In genomic region chr13:49559185-49559584, GRCm38 (mm10) we compare ENCODE assay signal across 8 mouse cellular contexts. TPM values are rescaled to one million over a fixed set of nuclear protein-coding genes. Genes with fewer than 3 reads are reported as not detected.
DNase-seq lines count a peak whose midpoint lies in the region; ATAC-seq lines count a peak whose summit lies in the region.

No protein-coding gene starts in this region.

- DNase-seq in cerebellum, postnatal 10 days = peak; percentile 52 to 60
- DNase-seq in cerebellum, adult 11 months = no peak
- peak; percentile 20 for DNase-seq in ovary, adult 18-20 months (ENCODE audit: low spot score)
- no peak for DNase-seq in ovary, postnatal 14 days (ENCODE audit: low spot score)
- peak; percentile 21 for DNase-seq in embryonic facial prominence, embryonic 11.5 days (ENCODE audit: low spot score)
- DNase-seq in neural tube, embryonic 10.5 days (ENCODE audit: extremely low spot score, low spot score) = no peak

- H3K36me3 ChIP-seq in embryonic facial prominence, embryonic 11.5 days (replicated peaks; ENCODE audit: control insufficient read depth, insufficient read depth, low read depth, low read length) = no peaks in the 10 kb centered on the region
- H3K36me3 ChIP-seq in liver, embryonic 12.5 days = no peaks in the 10 kb centered on the region

- H3K4me3 ChIP-seq in embryonic facial prominence, embryonic 11.5 days (ENCODE audit: low read depth, low read length) = no peak overlapping the region
- no peak overlapping the region for H3K4me3 ChIP-seq in liver, embryonic 12.5 days

- H3K27ac ChIP-seq in embryonic facial prominence, embryonic 11.5 days (replicated peaks; ENCODE audit: low read depth, low read length) = no peak overlapping the region
- no peak overlapping the region for H3K27ac ChIP-seq in liver, embryonic 12.5 days

- H3K4me2 ChIP-seq in embryonic facial prominence, embryonic 11.5 days (ENCODE audit: low read depth, low read length) = no peak overlapping the region
- no peak overlapping the region for H3K4me2 ChIP-seq in liver, embryonic 12.5 days

- H3K4me1 ChIP-seq in embryonic facial prominence, embryonic 11.5 days (ENCODE audit: control insufficient read depth, insufficient read depth, low read length) = no peaks in the 10 kb centered on the region
- H3K4me1 ChIP-seq in liver, embryonic 12.5 days = peaks cover 23% of the 10 kb centered on the region

- no peaks in the 10 kb centered on the region for H3K27me3 ChIP-seq in embryonic facial prominence, embryonic 11.5 days (ENCODE audit: control insufficient read depth, insufficient read depth, low read length)
- no peaks in the 10 kb centered on the region for H3K27me3 ChIP-seq in liver, embryonic 12.5 days (replicated peaks)

- no peak overlapping the region for H3K9ac ChIP-seq in embryonic facial prominence, embryonic 11.5 days (replicated peaks; ENCODE audit: low read length)
- no peak overlapping the region for H3K9ac ChIP-seq in liver, embryonic 12.5 days

- ATAC-seq in embryonic facial prominence, embryonic 11.5 days (replicated peaks; ENCODE audit: insufficient number of reproducible peaks, low FRiP score, low TSS enrichment, low read depth) = no peak
- peak; percentile 76; the same call in 1 of the 2 replicates for ATAC-seq in liver, embryonic 12.5 days
- no peak for ATAC-seq in granulocyte monocyte progenitor cell, adult 5-6 weeks (replicated peaks; ENCODE audit: poor library complexity, severe bottlenecking)

- H3K9me3 ChIP-seq in embryonic facial prominence, embryonic 11.5 days (replicated peaks; ENCODE audit: control insufficient read depth, low read length) = no peaks in the 10 kb centered on the region
- no peaks in the 10 kb centered on the region for H3K9me3 ChIP-seq in liver, embryonic 12.5 days (replicated peaks)

- WGBS in embryonic facial prominence, embryonic 11.5 days = 30% methylated on average over 2 of the region's 2 CpGs
- WGBS in liver, embryonic 12.5 days (ENCODE audit: insufficient replicate concordance) = 33% methylated on average over 2 of the region's 2 CpGs

RNA-seq across cellular contexts. Expression of gene Aspn, which starts 14.9 kb away (rescaled TPM):
- 0.46 and 0.82 TPM in 2 replicates for polyA plus RNA-seq in embryonic facial prominence, embryonic 11.5 days (2014; fragmentation: Nextera tagmentation; extraction: Ambion mirVana)
- 0.26 and 0.39 TPM in 2 replicates for polyA plus RNA-seq in liver, embryonic 12.5 days (2016; fragmentation: Nextera tagmentation; extraction: Ambion mirVana)
- total RNA-seq in granulocyte monocyte progenitor cell, adult 5-6 weeks (2014; fragmentation: Nextera tagmentation) = not detected in 2 replicates
- total RNA-seq in granulocyte monocyte progenitor cell, adult 5-6 weeks (2017) = not detected in 2 replicates

RNA-seq across cellular contexts. Expression of gene Omd, which starts 23.1 kb away (rescaled TPM):
- 0.73 and 0.86 TPM in 2 replicates for polyA plus RNA-seq in embryonic facial prominence, embryonic 11.5 days (2014; fragmentation: Nextera tagmentation; extraction: Ambion mirVana)
- 0.83 and 1.0 TPM in 2 replicates for polyA plus RNA-seq in liver, embryonic 12.5 days (2016; fragmentation: Nextera tagmentation; extraction: Ambion mirVana)
- not detected in 2 replicates for total RNA-seq in granulocyte monocyte progenitor cell, adult 5-6 weeks (2014; fragmentation: Nextera tagmentation)
- not detected in 2 replicates for total RNA-seq in granulocyte monocyte progenitor cell, adult 5-6 weeks (2017)

RNA-seq across cellular contexts. Expression of gene Ogn, which starts 48.7 kb away (rescaled TPM):
- 17.1 and 17.3 TPM in 2 replicates for polyA plus RNA-seq in embryonic facial prominence, embryonic 11.5 days (2014; fragmentation: Nextera tagmentation; extraction: Ambion mirVana)
- 2.0 and 2.7 TPM in 2 replicates for polyA plus RNA-seq in liver, embryonic 12.5 days (2016; fragmentation: Nextera tagmentation; extraction: Ambion mirVana)
- total RNA-seq in granulocyte monocyte progenitor cell, adult 5-6 weeks (2014; fragmentation: Nextera tagmentation) = not detected in 2 replicates
- 0.56 TPM in 1 of 2 replicates, not detected in the other for total RNA-seq in granulocyte monocyte progenitor cell, adult 5-6 weeks (2017)

RNA-seq across cellular contexts. Expression of gene Ecm2, which starts 54.6 kb away (rescaled TPM):
- polyA plus RNA-seq in embryonic facial prominence, embryonic 11.5 days (2014; fragmentation: Nextera tagmentation; extraction: Ambion mirVana) = 0.13 and 0.39 TPM in 2 replicates
- polyA plus RNA-seq in liver, embryonic 12.5 days (2016; fragmentation: Nextera tagmentation; extraction: Ambion mirVana) = 0.28 and 0.33 TPM in 2 replicates
- 0.17 TPM in 1 of 2 replicates, not detected in the other for total RNA-seq in granulocyte monocyte progenitor cell, adult 5-6 weeks (2014; fragmentation: Nextera tagmentation)
- total RNA-seq in granulocyte monocyte progenitor cell, adult 5-6 weeks (2017) = 0.26 TPM in 1 of 2 replicates, not detected in the other

Comparison
In these comparisons a context has a peak if more than half of its experiments do, and no peak if none do; other contexts are left out.
1. DNase-seq: peak in cerebellum, postnatal 10 days (2 of 2), ovary, adult 18-20 months (single experiment) and embryonic facial prominence, embryonic 11.5 days (single experiment); none in cerebellum, adult 11 months (single experiment), ovary, postnatal 14 days (single experiment) and neural tube, embryonic 10.5 days (single experiment).